Mouse (Mus musculus) right cerebral cortex, postnatal 14 days (tissue): ENCODE results near the gene Myadm.
"Not testable (repeated sequence)": the region's sequence is repeated elsewhere in the genome, so short reads cannot be mapped to it uniquely, and the experiment has no call there.

Experiments
- DNase-seq: peaks from one replicate; pipeline ENCODE4 v3.0.0; 2022

The Myadm gene

GRCm38 (mm10) chr7:3288976-3289970, at the start of gene Myadm, which contains the start of gene Prkcg:
Gene Myadm (plus strand): TSS chr7:3289080.
Gene Prkcg (plus strand): TSS chr7:3289179.
- peak; percentile 73 for DNase-seq

DNA sequence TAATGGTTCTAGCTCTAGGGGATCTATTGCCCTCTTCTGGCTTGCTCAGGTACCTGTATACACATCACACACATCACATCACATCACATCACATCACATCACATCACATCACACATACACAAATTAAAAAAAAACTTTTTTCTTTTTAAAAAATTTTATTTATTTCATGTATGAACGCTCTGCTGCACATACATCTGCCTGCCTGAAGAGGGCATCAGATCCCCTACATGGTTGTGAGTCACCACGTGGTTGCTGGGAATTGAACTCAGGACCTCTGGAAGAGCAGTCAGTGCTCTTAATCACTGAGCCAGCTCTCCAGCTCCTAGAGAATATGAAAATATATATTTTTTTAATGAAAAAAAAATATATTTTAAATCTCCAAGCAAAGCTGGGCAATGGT, 49.7 kb upstream of the Myadm start:
- no peak for DNase-seq

DNA sequence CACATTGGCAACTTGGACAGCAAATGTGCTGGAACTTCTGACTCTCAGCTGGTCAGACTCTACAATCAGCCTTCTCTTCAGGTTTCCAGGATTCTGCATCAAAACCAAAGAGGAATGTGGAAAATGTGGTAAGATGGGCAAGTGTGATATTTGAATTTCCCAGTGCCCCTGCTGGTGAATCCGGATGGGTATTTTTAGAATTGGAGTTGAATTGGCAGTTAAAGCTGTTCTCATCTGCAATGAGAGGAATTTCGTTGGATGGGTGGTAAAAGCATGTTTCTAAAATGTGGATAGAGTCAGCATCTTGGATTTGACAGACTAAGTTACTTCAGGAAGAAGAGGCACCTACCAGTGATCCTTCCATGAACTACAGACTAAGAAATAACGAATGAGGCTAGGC, 28.2 kb upstream of the Myadm start:
- DNase-seq = no peak

DNA sequence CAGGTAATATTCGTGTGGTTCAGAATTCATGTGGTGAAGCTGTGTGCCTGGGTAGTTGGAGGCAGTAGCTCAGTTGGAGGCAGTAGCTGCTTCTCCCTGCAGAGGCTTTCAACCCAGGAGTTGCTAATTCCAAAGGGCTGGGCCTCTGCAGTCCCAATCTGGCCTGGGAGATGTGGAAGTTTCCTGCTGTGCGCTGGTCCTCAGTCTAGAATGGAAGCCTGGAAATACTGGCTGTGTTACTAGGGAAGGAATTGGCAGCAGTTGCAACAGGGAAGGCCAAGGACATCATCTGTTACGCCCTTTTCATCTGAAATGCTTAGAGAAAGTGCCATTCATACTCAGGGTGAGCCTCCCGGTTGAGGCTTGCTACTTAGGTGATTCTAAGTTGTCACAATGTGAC, 27.4 kb upstream of the Myadm start:
- DNase-seq = no peak

- DNase-seq = peak; percentile 31
Observed at GRCm38 (mm10) chr7:3262789-3263188, 26.1 kb upstream of the Myadm start.

DNA sequence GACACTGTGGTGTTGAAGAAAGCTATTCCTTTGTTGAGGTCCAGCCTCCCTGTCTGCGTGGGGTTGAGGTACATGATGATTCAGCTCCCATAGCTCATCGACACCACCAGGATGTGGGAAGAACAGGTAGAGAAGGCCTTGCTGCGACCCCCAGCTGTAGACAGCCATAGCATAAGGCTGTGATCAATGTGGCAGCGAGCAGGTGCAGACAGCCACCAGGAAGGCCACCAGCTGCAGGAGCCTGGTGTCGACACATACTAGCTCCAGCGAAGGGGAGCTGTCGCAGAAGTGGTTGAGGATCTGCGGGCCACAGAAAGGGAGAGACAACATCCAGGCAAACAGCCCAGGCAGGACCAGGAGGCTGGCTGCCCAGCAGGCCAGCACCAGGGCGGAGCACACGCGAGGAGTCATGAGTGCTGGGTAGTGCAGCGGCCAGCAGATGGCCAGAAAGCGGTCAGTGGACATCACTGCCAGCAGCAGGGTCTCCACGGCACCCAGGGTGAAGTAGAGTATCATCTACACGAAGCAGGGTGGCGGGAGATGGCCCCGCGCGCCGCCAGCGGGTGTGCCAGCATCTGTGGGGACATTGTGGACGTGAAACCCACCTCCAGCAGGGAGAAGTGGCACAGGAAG, 24.4 kb upstream of the Myadm start:
- DNase-seq = no peak

GRCm38 (mm10) chr7:3265311-3265710, 23.6 kb upstream of the Myadm start:
- no peak for DNase-seq

- no peak for DNase-seq
Observed at GRCm38 (mm10) chr7:3267261-3267660, 21.6 kb upstream of the Myadm start.

- no peak for DNase-seq
Observed at GRCm38 (mm10) chr7:3267888-3268287, 21.0 kb upstream of the Myadm start.

GRCm38 (mm10) chr7:3268291-3268690, 20.6 kb upstream of the Myadm start:
- no peak for DNase-seq

DNA sequence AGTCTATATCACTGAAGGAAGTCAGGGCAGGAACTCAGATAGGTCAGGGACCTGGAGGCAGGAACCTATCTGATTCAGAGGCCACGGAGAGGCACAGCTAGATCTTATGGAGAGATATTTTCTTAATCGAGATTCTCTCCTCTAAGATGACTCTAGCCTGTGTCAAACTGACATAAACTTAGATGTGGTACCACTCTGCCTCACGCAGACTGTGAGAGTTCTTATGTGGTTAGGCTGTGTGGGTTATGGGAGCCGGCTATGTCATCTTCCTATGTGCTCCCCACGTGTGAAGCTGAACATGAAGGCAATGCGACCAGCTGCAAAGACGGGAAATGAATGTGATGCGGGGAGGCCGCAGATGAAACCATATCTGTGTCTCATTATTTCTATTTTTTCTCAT, 16.7 kb upstream of the Myadm start:
- DNase-seq = no peak

DNA sequence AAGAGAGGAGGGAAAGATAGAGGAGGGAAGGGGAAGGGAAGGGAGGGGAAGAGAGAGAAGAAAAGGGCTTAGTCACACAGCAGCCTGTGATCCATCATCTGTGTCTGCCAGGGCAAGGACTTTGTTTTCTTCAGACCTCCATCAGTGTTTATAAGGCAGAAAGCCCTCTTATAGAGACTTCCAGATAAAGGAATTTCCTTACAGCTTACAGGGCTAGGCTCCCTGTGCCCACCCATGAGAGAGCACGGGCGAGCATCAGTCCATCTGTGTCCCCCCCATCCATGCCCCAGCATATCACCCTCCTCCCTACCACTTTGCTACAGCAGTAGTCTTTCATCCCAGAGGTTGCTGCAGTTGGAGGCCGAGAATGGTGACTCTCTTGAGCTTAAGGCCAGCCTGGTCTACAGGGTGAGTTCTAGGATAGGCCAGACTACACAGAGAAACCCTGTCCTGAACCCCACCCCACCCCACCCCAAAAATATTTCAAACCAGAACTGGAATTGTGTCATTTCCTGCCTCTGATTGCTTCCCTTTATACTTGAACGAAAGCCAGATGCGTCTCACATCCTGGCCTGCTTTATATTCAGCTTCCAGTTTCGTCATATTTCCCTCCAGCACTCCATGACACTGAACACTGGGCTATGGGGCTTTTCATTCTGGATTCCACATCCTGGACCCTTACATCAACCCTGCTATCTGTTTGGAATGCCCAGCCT, 13.3 kb upstream of the Myadm start:
- DNase-seq = no peak

DNA sequence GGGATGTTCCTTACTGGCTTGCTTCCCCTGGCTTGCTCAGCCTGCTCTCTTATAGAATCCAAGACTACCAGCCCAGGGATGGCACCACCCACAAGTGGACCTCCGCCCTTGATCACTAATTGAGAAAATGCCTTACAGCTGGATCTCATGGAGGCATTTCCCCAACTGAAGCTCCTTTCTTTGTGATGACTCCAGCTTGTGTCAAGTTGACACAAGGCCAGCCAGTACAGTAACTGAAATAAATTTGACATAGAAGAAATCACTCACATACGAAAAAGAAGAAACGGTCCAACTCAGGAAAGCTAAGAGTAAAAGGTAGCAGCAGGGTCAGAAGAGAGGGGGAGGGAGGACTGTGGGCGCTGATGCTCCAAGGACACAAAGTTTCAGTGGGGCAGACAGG, 12.1 kb upstream of the Myadm start:
- DNase-seq = not testable (repeated sequence)

- DNase-seq = no peak
Observed at GRCm38 (mm10) chr7:3280080-3280653, 8.7 kb upstream of the Myadm start.

DNA sequence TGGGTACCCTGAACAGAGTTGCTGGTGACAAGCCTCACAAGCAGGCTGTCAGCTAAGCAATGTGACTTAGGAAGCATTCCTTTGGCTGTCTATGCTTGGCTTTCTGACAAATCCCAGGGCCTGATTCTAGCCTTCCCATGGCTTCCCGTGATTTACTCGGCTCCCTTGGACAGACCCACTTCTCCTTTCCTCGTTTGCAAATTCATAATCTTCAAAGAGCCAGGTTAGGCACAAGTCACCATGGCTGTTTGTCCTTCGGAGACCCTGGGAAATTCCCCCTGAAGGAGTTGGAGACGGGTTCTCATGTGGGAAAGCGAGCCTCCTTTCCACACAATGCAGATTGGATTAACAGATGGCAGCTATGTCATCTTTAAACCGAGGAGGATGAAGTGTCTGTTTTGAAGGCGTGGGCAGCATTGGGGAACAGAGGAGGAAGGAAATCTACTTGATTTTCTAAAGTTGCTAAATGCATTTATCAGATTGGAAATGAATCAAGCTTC, 8.2 kb upstream of the Myadm start:
- DNase-seq = no peak

- DNase-seq = no peak
Observed at GRCm38 (mm10) chr7:3281741-3282140, 7.1 kb upstream of the Myadm start.

GRCm38 (mm10) chr7:3283081-3283875, 5.6 kb upstream of the Myadm start:
- no peak for DNase-seq

- DNase-seq = no peak
Observed at GRCm38 (mm10) chr7:3284604-3285003, 4.3 kb upstream of the Myadm start.

- no peak for DNase-seq
Observed at GRCm38 (mm10) chr7:3286036-3286435, 2.8 kb upstream of the Myadm start.

DNA sequence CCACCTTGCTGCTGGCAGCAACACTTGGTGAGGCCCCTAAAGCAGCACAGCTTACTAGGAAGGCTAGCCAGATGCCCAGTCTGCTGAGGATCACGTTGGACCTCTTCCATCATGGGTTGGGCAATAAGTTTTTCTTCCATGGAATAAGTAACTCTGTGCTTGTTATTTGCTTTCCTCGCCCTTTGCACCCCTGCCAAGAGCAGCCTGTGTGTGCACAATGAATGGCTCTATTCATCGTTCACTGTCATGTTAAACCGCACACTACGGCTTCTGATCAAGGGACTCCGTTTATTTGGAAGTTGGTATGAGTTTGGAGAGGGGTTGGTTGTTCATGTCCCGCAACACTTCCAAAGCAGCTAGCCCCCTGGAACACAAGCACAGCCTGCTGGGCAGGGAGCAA, 1.7 kb upstream of the Myadm start:
- no peak for DNase-seq

GRCm38 (mm10) chr7:3290257-3291033, 1.6 kb downstream of the Myadm start:
- peak; percentile 85 for DNase-seq
